Mouse (Mus musculus): Measurements from ENCODE around the gene Lyz2. TPM values are rescaled to one million over a fixed set of nuclear protein-coding genes. Genes with fewer than 3 reads are reported as not detected.

Lyz2 gene
- polyA plus RNA-seq, 1 experiment from 2014 or later = 18.9 TPM

Other genes with a start within 250 kb of the Lyz2 start
- not detected in 2 replicates for gene Lrrc10, start 237.0 kb downstream of the Lyz2 start, polyA plus RNA-seq (2016; fragmentation: Nextera tagmentation; extraction: Ambion mirVana)
- gene Cct2, start 218.5 kb downstream of the Lyz2 start, polyA plus RNA-seq (2016; fragmentation: Nextera tagmentation; extraction: Ambion mirVana) = 252 and 253 TPM in 2 replicates
- 23.2 and 25.7 TPM in 2 replicates for gene Frs2, start 133.8 kb downstream of the Lyz2 start, polyA plus RNA-seq (2016; fragmentation: Nextera tagmentation; extraction: Ambion mirVana)
- gene Yeats4, start 57.8 kb downstream of the Lyz2 start, polyA plus RNA-seq (2016; fragmentation: Nextera tagmentation; extraction: Ambion mirVana) = 147 and 162 TPM in 2 replicates
- not detected in 2 replicates for gene 9530003J23Rik, start 43.6 kb downstream of the Lyz2 start, polyA plus RNA-seq (2016; fragmentation: Nextera tagmentation; extraction: Ambion mirVana)
- gene Lyz1, start 10.5 kb upstream of the Lyz2 start, polyA plus RNA-seq (2016; fragmentation: Nextera tagmentation; extraction: Ambion mirVana) = not detected in 2 replicates
- gene Cpsf6, start 97.7 kb upstream of the Lyz2 start, polyA plus RNA-seq (2016; fragmentation: Nextera tagmentation; extraction: Ambion mirVana) = 265 and 279 TPM in 2 replicates

Data from midbrain, embryonic 12.5 days (tissue).